Mouse (Mus musculus) small intestine, adult 2 months (tissue): ENCODE measurements around the gene Nudt3. TPM values are rescaled to one million over a fixed set of nuclear protein-coding genes. Genes with fewer than 3 reads are reported as not detected.
A peak's percentile ranks its signal among the peaks of the same experiment; 100 is the strongest.

ENCODE experiments used
- H3K27ac ChIP-seq: fragments of 200-500 bp; 2 replicates; pipeline ENCODE4 v1.5.1; 2012; ENCODE audit warnings: low read depth, low read length, control low read depth, inconsistent platforms; ENCODE audit not compliant: insufficient read depth
- H3K27me3 ChIP-seq: fragments of 200-500 bp; 2 replicates; pipeline ENCODE4 v1.6.1; 2012; ENCODE audit warnings: mild to moderate bottlenecking, moderate library complexity, low read length, inconsistent platforms; ENCODE audit not compliant: control insufficient read depth, insufficient read depth
- H3K36me3 ChIP-seq: fragments of 200-500 bp; 2 replicates; pipeline ENCODE4 v1.6.1; 2012; ENCODE audit warnings: mild to moderate bottlenecking, low read length, control low read depth, inconsistent platforms; ENCODE audit not compliant: control insufficient read depth, insufficient read depth
- H3K4me1 ChIP-seq: fragments of 200-500 bp; 2 replicates; pipeline ENCODE4 v1.6.1; 2012; ENCODE audit warnings: low read length, inconsistent platforms, mixed read lengths; ENCODE audit not compliant: control insufficient read depth, insufficient read depth, insufficient read length
- H3K4me3 ChIP-seq: fragments of 200-500 bp; 2 replicates; pipeline ENCODE4 v1.5.1; 2012; ENCODE audit warnings: low read depth, mild to moderate bottlenecking, control low read depth, inconsistent platforms, low read length, moderate library complexity
- CTCF ChIP-seq: fragments of 200-500 bp; IDR thresholded peaks from 2 replicates; pipeline ENCODE4 v1.5.1; 2012; ENCODE audit warnings: low read depth, mild to moderate bottlenecking, control low read depth, inconsistent platforms, low read length, moderate library complexity, mixed read lengths; ENCODE audit not compliant: insufficient replicate concordance, insufficient read length; ENCODE audit errors: extremely low read depth
- POLR2A ChIP-seq: fragments of 200-500 bp; IDR thresholded peaks from 2 replicates; pipeline ENCODE4 v1.6.1; 2012; ENCODE audit warnings: low read depth, mild to moderate bottlenecking, control low read depth, inconsistent platforms, low read length, moderate library complexity
- WGBS: fragments of 180-500 bp; shearing (Covaris S2); methylation state at CpG from one replicate; pipeline ENCODE4 v1.1.7; 2018; 5-methylcytosine and 5-hydroxymethylcytosine counted together
- polyA plus RNA-seq: library from polyadenylated mRNA; depleted of rRNA; stranded (reverse); fragments of >200 nt; gene quantifications from 2 replicates; pipeline ENCODE4 v1.2.3, GENCODE M21; 2012

Gene Nudt3
- polyA plus RNA-seq, 1 experiment, result 58.9 TPM

DNA sequence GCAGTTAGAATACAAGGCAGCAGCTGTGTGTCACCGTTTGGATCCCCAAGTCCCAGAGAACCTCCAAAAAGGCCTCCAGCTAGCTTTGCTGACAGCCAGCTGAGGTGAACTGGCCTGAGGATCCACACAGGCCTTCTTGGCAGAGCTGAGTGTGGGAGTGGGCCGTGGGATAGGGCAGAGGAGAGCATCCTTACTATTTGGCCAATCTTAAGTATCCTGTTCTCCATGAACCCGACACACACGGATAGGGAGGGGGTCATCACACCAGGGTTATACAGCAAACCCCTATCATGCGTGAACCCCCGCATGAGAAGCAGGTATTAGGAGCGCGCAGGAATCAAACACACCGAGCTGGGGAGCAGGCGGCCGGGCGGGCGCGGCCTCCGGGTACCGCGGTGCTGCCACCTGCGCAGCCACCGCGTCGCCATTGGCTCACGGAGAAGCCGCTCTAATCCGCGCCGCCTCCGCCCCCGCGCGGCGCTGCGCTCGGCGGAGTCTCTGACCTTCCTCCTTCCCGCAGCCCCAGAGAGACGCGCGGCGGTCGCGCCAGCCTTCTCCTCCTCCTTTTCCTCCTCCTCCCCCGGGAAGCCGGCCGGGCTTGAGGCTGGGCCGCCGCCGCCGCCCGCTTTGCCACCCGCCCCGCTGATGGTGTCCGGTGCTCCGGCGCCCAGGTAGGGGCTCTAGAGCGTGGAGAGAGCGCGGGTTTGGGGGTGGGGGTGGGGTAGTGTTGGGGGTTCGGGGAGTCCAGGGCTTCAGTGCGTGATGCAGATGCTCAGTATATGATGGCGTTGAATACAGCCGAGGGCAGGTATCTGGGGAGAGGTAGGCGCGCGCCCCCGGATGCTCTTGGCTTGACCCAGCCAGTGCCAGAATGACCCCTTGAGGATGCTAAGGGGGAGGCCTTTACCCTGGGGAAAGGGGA, 32.1 kb upstream of the Nudt3 start, which contains the start of gene Pacsin1:
Gene Pacsin1, plus strand, starts transcription at position 421 of the 922 bp plus-strand sequence.
- Histone ChIP-seq H3K36me3 (no peaks in the 10 kb centered on the region), H3K4me1 (no peaks in the 10 kb centered on the region), H3K27ac (no peak within 1 kb of the TSS), H3K4me3 (peak within 1 kb of the TSS; percentile 62), H3K27me3 (peaks cover 26% of the 10 kb centered on the region)
- TF ChIP-seq POLR2A (no peak), CTCF (no peak)
- 4% methylated on average over 65 of the region's 65 CpGs for WGBS

DNA sequence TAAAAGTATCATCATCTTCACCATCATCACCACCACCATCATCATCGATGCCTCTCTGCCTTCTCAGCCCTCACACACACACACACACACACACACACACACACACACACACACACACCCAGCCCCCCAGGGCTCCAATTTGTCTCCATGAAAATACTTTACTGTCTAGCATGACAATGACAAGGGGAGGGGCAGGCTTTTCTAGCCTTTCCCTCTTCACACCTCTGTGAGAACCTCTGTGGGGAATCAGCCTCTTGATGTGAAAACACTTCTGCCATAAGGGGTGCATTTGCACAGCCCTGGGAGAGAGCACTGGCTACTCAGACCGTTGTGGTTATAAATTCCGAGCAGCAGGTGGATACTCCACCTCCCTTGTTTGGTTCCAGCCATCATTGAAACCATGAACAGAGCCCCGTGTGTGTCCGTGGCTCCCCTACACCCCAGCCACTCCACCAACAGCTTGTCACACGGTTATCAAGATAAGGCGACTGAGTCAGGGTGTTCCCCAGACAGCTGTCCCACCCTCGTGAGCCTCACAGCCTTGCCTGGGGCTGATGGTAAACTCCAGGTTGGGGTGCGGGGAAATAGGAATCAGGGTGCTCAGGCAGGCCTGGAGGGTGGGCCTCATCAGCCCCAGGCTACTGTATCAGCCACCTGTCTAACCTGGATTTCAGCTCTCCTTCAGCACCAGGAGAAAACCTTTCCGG, 30.1 kb upstream of the Nudt3 start:
- no peak overlapping the region for H3K4me3 ChIP-seq
- H3K27ac ChIP-seq, result no peak overlapping the region
- WGBS, result 46% methylated on average over 10 of the region's 10 CpGs
- no peaks in the 10 kb centered on the region for H3K4me1 ChIP-seq
- no peak for TF ChIP-seq POLR2A
- no peak for TF ChIP-seq CTCF
- peaks cover 26% of the 10 kb centered on the region for H3K27me3 ChIP-seq
- no peaks in the 10 kb centered on the region for H3K36me3 ChIP-seq

- Histone ChIP-seq H3K36me3 (no peaks in the 10 kb centered on the region), H3K4me1 (no peaks in the 10 kb centered on the region), H3K27me3 (peaks cover 25% of the 10 kb centered on the region), H3K4me3 (no peak overlapping the region), H3K27ac (no peak overlapping the region)
- TF ChIP-seq POLR2A (no peak), CTCF (no peak)
- WGBS, result 76% methylated on average over 23 of the region's 23 CpGs
Measured at GRCm38 (mm10) chr17:27652046-27652790, 28.9 kb upstream of the Nudt3 start.

DNA sequence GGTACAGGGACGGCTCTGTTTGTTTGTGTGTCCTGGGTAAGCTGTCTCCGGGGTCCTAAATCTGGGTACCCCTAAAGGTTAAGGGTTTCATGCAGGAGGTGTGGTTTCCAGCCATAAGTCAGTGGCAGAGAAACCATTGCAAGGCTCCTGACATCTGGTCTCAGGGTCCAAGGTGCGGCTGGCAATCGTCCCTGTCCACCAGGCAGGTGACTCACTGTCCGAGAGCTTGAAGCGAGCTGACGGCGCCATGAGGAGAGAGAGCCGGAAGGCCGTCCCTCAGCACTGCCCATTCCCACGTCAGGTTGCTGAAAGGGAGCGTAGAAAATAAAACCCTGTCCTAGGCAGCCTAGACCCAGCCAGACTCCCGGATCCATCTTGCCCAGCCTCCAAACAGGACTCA, 27.3 kb upstream of the Nudt3 start:
- Histone ChIP-seq H3K27ac (peak overlapping the region; percentile 50), H3K36me3 (no peaks in the 10 kb centered on the region), H3K27me3 (peaks cover 9% of the 10 kb centered on the region), H3K4me3 (peak overlapping the region; percentile 29; the same call in 1 of the 2 replicates), H3K4me1 (no peaks in the 10 kb centered on the region)
- 37% methylated on average over 13 of the region's 13 CpGs for WGBS
- TF ChIP-seq POLR2A (no peak), CTCF (no peak)

GRCm38 (mm10) chr17:27650160-27650559, 26.9 kb upstream of the Nudt3 start:
- TF ChIP-seq POLR2A, result no peak
- TF ChIP-seq CTCF, result peak; percentile 89
- WGBS, result 8% methylated on average over 12 of the region's 12 CpGs

DNA sequence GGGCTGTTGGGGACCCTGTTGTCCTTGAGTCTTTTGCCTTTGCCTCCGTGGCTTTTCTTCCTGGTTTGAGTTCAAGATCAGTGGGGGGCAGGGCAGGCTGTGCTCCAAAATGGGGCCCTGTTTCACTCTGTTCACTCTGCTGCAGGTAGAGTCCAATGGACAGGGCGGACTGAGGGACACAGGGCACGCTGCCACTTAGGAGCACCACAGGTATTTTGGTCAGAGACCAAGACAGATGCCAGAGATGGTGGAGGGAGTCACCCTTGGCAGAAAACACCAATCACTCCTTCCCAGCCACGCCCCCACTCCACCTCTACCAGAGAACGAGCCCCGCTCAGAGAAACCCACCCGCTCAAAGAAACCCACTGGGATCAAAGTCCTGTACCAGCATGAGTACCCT, 22.5 kb upstream of the Nudt3 start:
- Histone ChIP-seq H3K27me3 (no peaks in the 10 kb centered on the region), H3K4me1 (no peaks in the 10 kb centered on the region), H3K36me3 (no peaks in the 10 kb centered on the region), H3K27ac (no peak overlapping the region), H3K4me3 (no peak overlapping the region)
- WGBS, result 37% methylated on average over 7 of the region's 7 CpGs
- TF ChIP-seq CTCF (no peak), POLR2A (no peak)

More at GRCm38 (mm10) chr17:27650160-27650559, 26.9 kb upstream of the Nudt3 start:
- Histone ChIP-seq H3K4me3 (0 out of 2 replicates have a peak overlapping the region, but pooled peaks have one; percentile 4), H3K27ac (peak overlapping the region; percentile 50), H3K4me1 (no peaks in the 10 kb centered on the region), H3K36me3 (no peaks in the 10 kb centered on the region), H3K27me3 (peaks cover 5% of the 10 kb centered on the region)

DNA sequence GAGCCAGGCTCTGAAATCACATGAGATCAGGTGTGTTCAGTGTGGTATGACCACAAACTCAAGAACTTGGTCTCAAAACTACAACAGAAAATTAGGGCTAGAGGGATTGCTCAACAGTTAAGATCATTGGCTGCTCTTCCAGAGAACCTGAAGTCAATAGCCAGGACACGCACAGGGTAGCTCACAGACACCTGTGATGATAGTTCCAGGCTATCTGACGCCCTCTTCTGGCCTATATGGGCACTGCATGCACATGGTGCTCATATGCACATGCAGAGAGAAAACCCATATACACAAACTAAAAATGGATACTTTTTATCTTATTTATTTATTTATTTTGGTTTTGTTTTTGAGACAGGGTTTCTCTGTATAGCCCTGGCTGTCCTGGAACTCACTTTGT, 21.3 kb upstream of the Nudt3 start:
- no peak overlapping the region for H3K4me3 ChIP-seq
- whole genome bisulfite sequencing, result 52% methylated on average over 2 of the region's 2 CpGs

More for the DNA sequence above, 21.3 kb upstream of the Nudt3 start:
- H3K4me1 ChIP-seq, result no peaks in the 10 kb centered on the region
- no peaks in the 10 kb centered on the region for H3K36me3 ChIP-seq
- TF ChIP-seq CTCF (no peak), POLR2A (no peak)
- no peak overlapping the region for H3K27ac ChIP-seq
- H3K27me3 ChIP-seq, result no peaks in the 10 kb centered on the region
